Mouse (Mus musculus) stomach, embryonic 15.5 days (tissue): ENCODE data around the gene Kmt5c. TPM values are rescaled to one million over a fixed set of nuclear protein-coding genes. Genes with fewer than 3 reads are reported as not detected.

ENCODE experiments used
- ATAC-seq: fragments of 200-750 bp; cut with Nextera tagmentation; 2 replicates; pipeline ENCODE4 v1.8.0; 2017; ENCODE audit warnings: low read depth, moderate number of reproducible peaks, moderate TSS enrichment; ENCODE audit not compliant: insufficient read depth, low FRiP score
- H3K27ac ChIP-seq: fragments of 300-500 bp; sonication (generic); 2 replicates; pipeline ENCODE4 v1.5.1; 2015; ENCODE audit warnings: mild to moderate bottlenecking, inconsistent platforms
- H3K27me3 ChIP-seq: fragments of 300-500 bp; sonication (generic); replicated peaks from 2 replicates; pipeline ENCODE4 v1.6.1; 2015; ENCODE audit warnings: inconsistent platforms
- H3K36me3 ChIP-seq: fragments of 300-500 bp; sonication (generic); 2 replicates; pipeline ENCODE4 v1.6.1; 2015; ENCODE audit warnings: inconsistent platforms
- H3K4me1 ChIP-seq: fragments of 300-500 bp; sonication (generic); 2 replicates; pipeline ENCODE4 v1.6.1; 2015; ENCODE audit warnings: inconsistent platforms
- H3K4me2 ChIP-seq: fragments of 300-500 bp; sonication (generic); 2 replicates; pipeline ENCODE4 v1.6.1; 2015; ENCODE audit warnings: mild to moderate bottlenecking, inconsistent platforms
- H3K4me3 ChIP-seq: fragments of 300-500 bp; sonication (generic); replicated peaks from 2 replicates; pipeline ENCODE4 v1.5.1; 2015; ENCODE audit warnings: inconsistent platforms
- H3K9ac ChIP-seq: fragments of 300-500 bp; sonication (generic); 2 replicates; pipeline ENCODE4 v1.6.1; 2015; ENCODE audit warnings: inconsistent platforms
- H3K9me3 ChIP-seq: fragments of 300-500 bp; sonication (generic); 2 replicates; pipeline ENCODE4 v1.6.1; 2016; ENCODE audit warnings: inconsistent platforms
- WGBS: fragments of 180-500 bp; shearing (Covaris S2); methylation state at CpG from one replicate; pipeline ENCODE4 v1.1.7; 2015; 5-methylcytosine and 5-hydroxymethylcytosine counted together
- polyA plus RNA-seq: library from polyadenylated mRNA; unstranded; fragments of >200 nt; fragmentation: Nextera tagmentation; extraction: Ambion mirVana; gene quantifications from 2 replicates; pipeline ENCODE4 v1.2.1, GENCODE M21; 2015

The Kmt5c gene
- polyA plus RNA-seq, result 57.2 and 61.4 TPM in 2 replicates

DNA sequence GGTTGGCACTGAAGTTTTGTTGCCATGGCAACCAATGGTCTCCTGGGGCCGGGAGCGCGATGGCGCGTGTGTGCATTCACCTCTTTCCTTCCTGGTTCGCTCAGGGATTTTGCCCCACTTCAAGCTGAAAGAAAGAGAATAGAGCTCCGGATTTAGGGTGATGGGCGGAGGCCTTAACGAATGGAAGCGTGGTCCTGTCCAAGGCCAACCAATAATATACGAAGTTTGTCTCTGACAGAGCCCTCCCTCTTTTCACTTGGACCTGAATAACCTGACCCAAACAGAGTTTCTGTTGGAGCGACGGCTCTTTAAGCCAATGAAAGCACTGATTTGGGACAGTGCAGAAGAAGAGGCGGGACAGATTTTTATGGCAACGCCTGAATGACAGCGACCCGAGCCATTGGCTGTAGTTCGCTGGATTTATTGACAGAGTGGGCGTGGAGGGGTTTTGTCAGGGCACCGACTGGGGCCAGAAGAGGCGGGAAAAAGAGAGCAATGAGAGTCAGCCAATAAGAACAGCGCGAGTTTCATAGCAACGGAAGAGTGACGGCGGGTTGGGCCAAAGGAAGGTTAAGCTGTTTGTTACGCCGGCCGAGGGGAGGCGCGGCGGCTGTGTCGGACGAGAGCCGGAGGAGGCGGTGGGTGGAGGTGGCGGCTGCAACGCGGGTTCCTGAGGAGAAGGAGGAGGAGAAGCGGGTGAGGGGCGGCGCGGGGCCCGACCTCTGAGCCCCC, at the start of gene Kmt5c:
TSS of gene Kmt5c (plus strand) at position 572 of the 732 bp plus-strand sequence.
- Histone ChIP-seq H3K9ac (peak within 1 kb of the TSS; percentile 80), H3K27me3 (no peaks in the 10 kb centered on the region), H3K36me3 (no peaks in the 10 kb centered on the region), H3K4me3 (peak within 1 kb of the TSS; percentile 75), H3K4me2 (peak within 1 kb of the TSS; percentile 77), H3K9me3 (no peaks in the 10 kb centered on the region), H3K4me1 (peaks cover 29% of the 10 kb centered on the region), H3K27ac (peak within 1 kb of the TSS; percentile 87)
- under 1% methylated on average over 37 of the region's 44 CpGs for WGBS
- peak; percentile 95 for ATAC-seq

DNA sequence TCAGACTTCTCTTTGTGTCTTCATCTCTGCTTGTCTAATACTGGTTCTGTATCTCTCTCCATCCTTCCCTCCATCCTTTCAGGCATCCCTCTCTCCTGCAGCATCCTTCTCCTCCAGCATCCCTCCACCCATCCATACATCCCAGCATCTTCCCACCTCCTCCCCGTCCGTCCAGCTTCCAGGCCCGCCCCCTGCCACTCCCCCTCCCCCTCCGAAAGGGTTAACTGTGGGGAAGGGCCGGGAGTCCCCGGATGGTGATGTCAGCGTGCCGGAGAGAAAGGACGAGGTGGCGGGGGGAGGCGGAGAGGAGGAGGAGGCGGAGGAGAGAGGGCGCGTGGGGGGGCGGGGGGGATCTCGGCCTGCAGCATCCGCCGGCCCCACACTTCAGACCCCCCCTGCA, 49.5 kb upstream of the Kmt5c start, which contains the start of gene Brsk1:
TSS of gene Brsk1 (plus strand) at position 218 of the 400 bp plus-strand sequence.
- WGBS, result 4% methylated on average over 5 of the region's 18 CpGs
- H3K27ac ChIP-seq, result peak within 1 kb of the TSS; percentile 84
- H3K36me3 ChIP-seq, result peaks cover 7% of the 10 kb centered on the region
- H3K4me1 ChIP-seq, result no peaks in the 10 kb centered on the region
- H3K9ac ChIP-seq, result peak within 1 kb of the TSS; percentile 92
- H3K27me3 ChIP-seq, result no peaks in the 10 kb centered on the region
- ATAC-seq, result peak; percentile 48
- H3K4me2 ChIP-seq, result peak within 1 kb of the TSS; percentile 88
- peak within 1 kb of the TSS; percentile 73 for H3K4me3 ChIP-seq
- H3K9me3 ChIP-seq, result no peaks in the 10 kb centered on the region

DNA sequence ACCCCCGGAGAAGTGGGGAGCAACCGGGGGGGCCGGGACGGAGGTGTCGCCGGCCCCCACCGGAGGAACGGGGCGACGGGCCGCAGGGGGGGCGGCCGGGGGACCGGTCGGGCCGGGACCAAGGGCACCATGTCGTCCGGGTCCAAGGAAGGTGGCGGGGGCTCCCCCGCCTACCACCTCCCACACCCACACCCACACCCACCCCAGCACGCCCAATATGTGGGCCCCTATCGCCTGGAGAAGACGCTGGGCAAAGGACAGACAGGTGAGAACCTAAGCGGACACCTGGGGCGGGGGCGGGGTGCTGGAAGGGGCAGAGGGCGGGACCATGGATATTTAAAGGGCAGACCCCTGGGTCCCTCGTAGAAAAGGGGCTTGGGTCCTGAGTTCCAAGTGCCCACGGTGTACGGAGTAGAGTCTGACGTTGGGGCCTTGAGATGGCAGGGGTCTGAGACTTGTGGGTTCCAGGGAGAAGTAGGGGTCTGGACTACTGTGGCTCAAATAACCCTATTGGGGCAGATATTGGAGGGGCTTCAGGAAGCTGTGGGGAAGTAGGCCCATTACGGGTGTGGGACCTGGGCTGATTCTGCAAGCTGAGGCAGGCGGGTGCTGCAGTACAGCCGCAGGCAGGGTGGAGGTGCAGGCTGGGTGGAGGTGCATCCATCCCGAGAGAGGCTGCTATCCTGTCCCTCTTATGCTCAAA, 48.8 kb upstream of the Kmt5c start:
- Histone ChIP-seq H3K4me1 (no peaks in the 10 kb centered on the region), H3K9ac (peak overlapping the region; percentile 92), H3K36me3 (peaks cover 7% of the 10 kb centered on the region), H3K4me2 (peak overlapping the region; percentile 88), H3K27ac (peak overlapping the region; percentile 84), H3K4me3 (peak overlapping the region; percentile 73), H3K9me3 (no peaks in the 10 kb centered on the region), H3K27me3 (no peaks in the 10 kb centered on the region)
- 9% methylated on average over 19 of the region's 35 CpGs for WGBS
- ATAC-seq, result peak; percentile 45

DNA sequence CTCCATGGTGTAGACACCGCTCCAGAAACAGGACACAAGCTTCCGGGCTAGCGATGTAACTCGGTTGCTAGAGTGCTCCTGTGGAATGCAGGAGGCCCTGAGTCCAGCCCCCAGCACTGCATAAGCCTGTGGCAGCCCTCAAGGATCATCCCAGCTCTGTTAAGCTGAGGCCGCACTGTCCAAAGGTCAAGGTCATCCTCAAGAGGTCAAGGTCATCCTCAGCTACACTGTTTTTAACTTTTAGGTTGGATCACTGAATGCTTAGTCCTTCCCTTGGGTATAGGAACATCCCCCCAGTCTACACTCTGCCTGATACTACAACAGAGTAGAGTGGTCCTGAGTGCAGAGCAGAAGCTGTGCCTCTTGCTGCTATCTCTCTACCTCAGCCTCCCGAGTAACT, 46.9 kb upstream of the Kmt5c start:
- Histone ChIP-seq H3K9ac (no peak overlapping the region), H3K4me3 (no peak overlapping the region), H3K36me3 (peaks cover 7% of the 10 kb centered on the region), H3K27ac (no peak overlapping the region), H3K4me2 (no peak overlapping the region), H3K9me3 (no peaks in the 10 kb centered on the region), H3K27me3 (no peaks in the 10 kb centered on the region), H3K4me1 (no peaks in the 10 kb centered on the region)
- WGBS, result 88% methylated on average over 6 of the region's 6 CpGs
- ATAC-seq, result no peak

DNA sequence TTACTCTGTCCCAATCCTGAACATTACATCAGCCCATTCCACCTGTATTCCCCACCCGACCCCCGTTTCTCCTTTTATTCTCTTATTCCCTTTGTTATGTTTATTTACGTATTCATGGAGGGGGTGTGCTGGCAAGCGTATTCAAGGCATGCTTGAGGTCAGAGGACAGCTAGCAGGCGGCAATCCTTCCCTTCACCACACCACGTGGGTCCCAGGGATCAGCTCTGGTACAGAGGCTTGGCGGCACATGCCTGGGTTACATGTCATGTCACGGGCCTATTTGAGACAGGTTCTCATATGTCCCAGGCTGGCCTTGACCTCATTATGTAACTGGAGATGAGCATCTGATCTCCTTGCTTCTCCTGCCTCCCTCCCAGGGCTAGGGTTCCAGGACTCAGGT, 37.6 kb upstream of the Kmt5c start:
- Histone ChIP-seq H3K27me3 (no peaks in the 10 kb centered on the region), H3K4me1 (no peaks in the 10 kb centered on the region), H3K4me3 (no peak overlapping the region), H3K9ac (no peak overlapping the region), H3K4me2 (no peak overlapping the region), H3K36me3 (peaks cover 22% of the 10 kb centered on the region; the same call in 1 of the 2 replicates), H3K27ac (no peak overlapping the region), H3K9me3 (no peaks in the 10 kb centered on the region)
- no peak for ATAC-seq
- WGBS, result 55% methylated on average over 8 of the region's 8 CpGs

DNA sequence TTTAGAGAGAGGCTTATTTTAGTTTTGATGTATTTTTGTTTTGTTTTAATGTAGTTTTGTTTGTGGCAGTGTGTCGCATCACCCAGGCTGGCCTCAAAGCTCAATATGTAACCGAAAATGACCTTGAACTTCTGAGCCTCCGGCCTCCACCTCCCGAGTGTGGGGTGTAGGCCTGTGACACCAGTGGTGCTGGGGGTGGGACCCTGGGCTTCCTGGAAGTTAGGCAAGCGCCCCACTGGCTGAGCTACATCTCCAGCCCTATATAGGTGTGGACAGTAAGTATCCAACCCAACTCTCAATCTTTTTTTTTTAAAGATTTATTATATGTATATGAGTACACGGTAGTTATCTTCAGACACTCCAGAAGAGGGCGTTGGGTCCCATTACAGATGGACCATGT, 36.7 kb upstream of the Kmt5c start:
- Histone ChIP-seq H3K9me3 (no peaks in the 10 kb centered on the region), H3K4me2 (no peak overlapping the region), H3K27ac (no peak overlapping the region), H3K27me3 (no peaks in the 10 kb centered on the region), H3K4me1 (no peaks in the 10 kb centered on the region), H3K36me3 (peaks cover 26% of the 10 kb centered on the region), H3K4me3 (no peak overlapping the region), H3K9ac (no peak overlapping the region)
- WGBS, result 89% methylated on average over 7 of the region's 7 CpGs
- ATAC-seq, result no peak

DNA sequence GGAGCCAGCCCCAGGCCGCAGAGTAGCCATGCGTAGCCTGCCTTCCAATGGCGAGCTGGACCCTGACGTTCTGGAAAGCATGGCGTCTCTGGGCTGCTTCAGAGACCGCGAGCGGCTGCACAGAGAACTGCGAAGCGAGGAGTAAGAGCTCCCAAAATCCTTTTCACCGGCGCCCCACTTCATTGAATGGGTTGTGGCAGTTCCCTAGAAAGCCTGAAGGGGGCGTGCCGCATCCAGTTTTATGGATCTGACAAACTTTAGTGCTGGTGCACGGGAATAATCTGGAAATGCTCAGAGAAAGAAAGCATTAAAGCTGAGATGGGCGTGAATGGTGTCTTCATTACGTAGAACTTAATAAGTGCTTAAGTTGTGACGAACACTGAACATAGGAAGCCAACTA, 34.8 kb upstream of the Kmt5c start:
- Histone ChIP-seq H3K27ac (no peak overlapping the region), H3K9ac (0 out of 2 replicates have a peak overlapping the region, but pooled peaks have one; percentile 2), H3K9me3 (no peaks in the 10 kb centered on the region), H3K4me2 (no peak overlapping the region), H3K4me3 (no peak overlapping the region), H3K36me3 (peaks cover 30% of the 10 kb centered on the region), H3K27me3 (no peaks in the 10 kb centered on the region), H3K4me1 (no peaks in the 10 kb centered on the region)
- 42% methylated on average over 18 of the region's 18 CpGs for WGBS
- ATAC-seq, result no peak

DNA sequence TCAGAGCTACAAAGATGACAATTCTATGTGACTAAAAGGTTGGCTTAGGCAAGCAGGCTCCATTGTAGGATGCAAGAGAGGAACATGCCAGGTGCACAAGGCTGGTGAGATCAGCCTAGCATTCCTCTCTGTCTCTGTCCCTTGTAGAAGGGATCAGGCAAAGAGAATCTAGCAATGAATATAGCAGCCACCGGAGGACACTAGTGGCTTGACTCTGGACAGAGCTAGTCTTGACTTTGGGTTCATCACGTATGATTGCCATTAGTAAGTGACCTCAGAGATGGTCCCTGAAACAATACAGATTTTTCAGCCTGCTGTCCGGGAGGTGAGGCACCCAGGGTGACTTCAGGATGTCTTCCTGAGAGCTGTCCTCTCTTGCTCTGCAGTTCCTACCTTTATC, 27.3 kb upstream of the Kmt5c start:
- no peak for ATAC-seq
- Histone ChIP-seq H3K4me2 (no peak overlapping the region), H3K9me3 (no peaks in the 10 kb centered on the region), H3K4me1 (no peaks in the 10 kb centered on the region), H3K27ac (no peak overlapping the region), H3K36me3 (peaks cover 24% of the 10 kb centered on the region), H3K27me3 (no peaks in the 10 kb centered on the region), H3K4me3 (no peak overlapping the region), H3K9ac (no peak overlapping the region)
- WGBS, result 85% methylated on average over 3 of the region's 3 CpGs

DNA sequence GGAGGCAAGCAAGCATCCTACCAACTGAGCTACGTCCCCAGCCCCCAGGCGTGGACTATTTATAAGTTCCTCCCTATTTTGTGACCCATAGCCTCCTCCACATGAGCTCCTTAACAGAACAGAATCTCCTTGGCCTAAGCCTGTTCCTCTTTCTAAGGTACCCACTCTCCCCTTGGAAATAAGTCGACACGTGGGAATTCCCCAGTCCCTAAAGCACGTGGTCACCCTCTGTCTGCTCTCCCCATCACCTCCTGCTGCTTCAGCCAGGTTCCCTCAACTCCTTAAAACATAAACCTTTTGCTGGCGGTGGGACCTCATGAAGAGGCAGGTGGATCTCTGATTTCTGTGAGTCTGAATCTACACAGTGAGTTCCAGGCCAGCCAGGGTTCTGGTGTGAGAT, 23.0 kb upstream of the Kmt5c start:
- ATAC-seq, result no peak
- Histone ChIP-seq H3K36me3 (peaks cover 11% of the 10 kb centered on the region), H3K4me1 (no peaks in the 10 kb centered on the region), H3K9ac (no peak overlapping the region), H3K27ac (no peak overlapping the region), H3K27me3 (no peaks in the 10 kb centered on the region), H3K4me3 (no peak overlapping the region), H3K4me2 (no peak overlapping the region), H3K9me3 (no peaks in the 10 kb centered on the region)
- 66% methylated on average over 6 of the region's 6 CpGs for WGBS

DNA sequence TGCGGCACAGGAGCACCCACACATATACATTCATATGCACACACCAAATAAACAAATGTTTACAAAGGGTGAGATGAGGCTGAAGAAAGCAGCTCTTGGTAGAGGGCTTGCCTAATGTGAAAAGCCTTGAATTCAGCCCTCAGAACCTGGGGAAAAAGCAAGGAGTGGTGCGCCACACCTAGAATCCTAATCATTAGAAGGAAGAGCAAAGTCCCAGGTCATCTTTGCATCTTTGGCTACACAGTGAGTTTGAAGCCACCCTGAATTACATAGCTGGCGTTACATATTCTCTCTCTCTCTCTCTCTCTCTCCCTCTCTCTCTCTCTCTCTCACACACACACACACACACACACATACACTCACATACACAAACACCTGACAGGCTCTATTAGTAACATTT, 20.6 kb upstream of the Kmt5c start:
- Histone ChIP-seq H3K4me2 (no peak overlapping the region), H3K36me3 (peaks cover 5% of the 10 kb centered on the region), H3K9ac (no peak overlapping the region), H3K27me3 (no peaks in the 10 kb centered on the region), H3K4me1 (peaks cover 7% of the 10 kb centered on the region; the same call in 1 of the 2 replicates), H3K4me3 (no peak overlapping the region), H3K27ac (no peak overlapping the region), H3K9me3 (no peaks in the 10 kb centered on the region)
- ATAC-seq, result no peak
- 86% methylated on average over 3 of the region's 3 CpGs for WGBS

DNA sequence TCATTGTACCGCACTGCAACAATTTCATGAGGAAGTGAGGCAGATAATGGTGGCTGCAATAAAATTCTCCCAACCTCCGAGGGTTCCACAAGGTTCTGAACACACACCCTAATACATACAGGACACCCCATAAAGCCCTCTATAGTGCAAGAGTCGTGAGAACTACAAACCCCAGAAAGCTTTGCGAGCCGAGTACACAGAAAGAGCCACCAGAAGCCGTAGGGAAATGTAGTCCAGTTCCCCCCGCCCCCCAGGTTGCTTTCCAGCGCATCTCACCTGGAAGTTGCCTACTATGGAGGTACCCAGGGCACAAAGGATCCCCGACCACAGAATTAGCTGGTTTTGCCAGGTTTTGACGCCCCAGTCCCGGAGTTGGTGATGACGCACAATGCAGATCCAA, 16.4 kb upstream of the Kmt5c start:
- Histone ChIP-seq H3K9ac (no peak overlapping the region), H3K4me3 (peak overlapping the region; percentile 40), H3K27ac (0 out of 2 replicates have a peak overlapping the region, but pooled peaks have one; percentile 82), H3K36me3 (no peaks in the 10 kb centered on the region), H3K27me3 (no peaks in the 10 kb centered on the region), H3K9me3 (no peaks in the 10 kb centered on the region), H3K4me1 (peaks cover 10% of the 10 kb centered on the region; the same call in 1 of the 2 replicates), H3K4me2 (peak overlapping the region; percentile 59)
- WGBS, result 32% methylated on average over 12 of the region's 12 CpGs
- ATAC-seq, result peak; percentile 40; the same call in 1 of the 2 replicates

DNA sequence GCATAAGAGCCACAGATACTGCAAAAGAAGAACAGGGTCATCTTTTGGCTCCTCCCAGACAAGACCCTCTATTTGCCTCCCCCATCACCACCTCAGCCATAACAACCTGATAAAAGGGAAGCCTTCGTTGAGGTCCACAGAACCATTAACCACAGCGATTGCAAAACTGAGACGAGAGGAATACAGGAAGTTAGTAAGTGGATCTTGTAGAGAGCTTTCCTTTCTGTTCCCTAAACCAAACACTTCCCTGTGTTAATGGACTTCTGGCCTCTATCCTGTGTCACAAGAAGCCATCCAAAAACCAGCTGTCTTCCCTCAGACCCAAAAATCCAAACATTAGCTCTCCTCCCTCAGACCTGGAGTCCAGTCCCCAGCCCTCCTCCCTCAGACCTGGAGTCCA, 15.6 kb upstream of the Kmt5c start:
- peak overlapping the region; percentile 82 for H3K27ac ChIP-seq

More for the DNA sequence above, 15.6 kb upstream of the Kmt5c start:
- Histone ChIP-seq H3K9ac (no peak overlapping the region), H3K4me2 (peak overlapping the region; percentile 59), H3K4me1 (peaks cover 10% of the 10 kb centered on the region; the same call in 1 of the 2 replicates), H3K9me3 (no peaks in the 10 kb centered on the region), H3K27me3 (no peaks in the 10 kb centered on the region), H3K4me3 (peak overlapping the region; percentile 40), H3K36me3 (no peaks in the 10 kb centered on the region)
- peak; percentile 47; the same call in 1 of the 2 replicates for ATAC-seq
- WGBS, result 31% methylated on average over 3 of the region's 3 CpGs
